Mouse (Mus musculus) heart, postnatal 0 days (tissue): ENCODE results near the gene Dus3l. TPM values are rescaled to one million over a fixed set of nuclear protein-coding genes. Genes with fewer than 3 reads are reported as not detected.

Source experiments
- ATAC-seq: fragments of 200-750 bp; cut with Nextera tagmentation; 2 replicates; pipeline ENCODE4 v1.8.0; 2017; ENCODE audit warnings: low read depth, moderate number of reproducible peaks, moderate library complexity; ENCODE audit not compliant: insufficient read depth
- DNase-seq: peaks from one replicate; pipeline ENCODE4 v3.0.0-alpha.2; 2016; ENCODE audit warnings: low spot score
- H3K27ac ChIP-seq: fragments of 300-500 bp; sonication (generic); 2 replicates; pipeline ENCODE4 v1.5.1; 2014; ENCODE audit warnings: low read depth, mild to moderate bottlenecking
- H3K27me3 ChIP-seq: fragments of 300-500 bp; sonication (generic); 2 replicates; pipeline ENCODE4 v1.6.1; 2014; ENCODE audit warnings: low read length, mixed read lengths; ENCODE audit not compliant: control insufficient read depth, insufficient read depth
- H3K36me3 ChIP-seq: fragments of 300-500 bp; sonication (generic); replicated peaks from 2 replicates; pipeline ENCODE4 v1.6.1; 2014; ENCODE audit warnings: low read length, mixed read lengths; ENCODE audit not compliant: control insufficient read depth, insufficient read depth
- H3K4me1 ChIP-seq: fragments of 300-500 bp; sonication (generic); 2 replicates; pipeline ENCODE4 v1.6.1; 2014; ENCODE audit warnings: antibody characterized with exemption; ENCODE audit not compliant: control insufficient read depth, insufficient read depth
- H3K4me2 ChIP-seq: fragments of 300-500 bp; sonication (generic); 2 replicates; pipeline ENCODE4 v1.6.1; 2014; ENCODE audit warnings: low read depth, mild to moderate bottlenecking, low read length, moderate library complexity
- H3K4me3 ChIP-seq: fragments of 300-500 bp; sonication (generic); 2 replicates; pipeline ENCODE4 v1.5.1; 2014; ENCODE audit warnings: low read depth, low read length
- H3K9ac ChIP-seq: fragments of 300-500 bp; sonication (generic); replicated peaks from 2 replicates; pipeline ENCODE4 v1.6.1; 2014; ENCODE audit warnings: low read depth, low read length, mixed read lengths
- H3K9me3 ChIP-seq: fragments of 300-500 bp; sonication (generic); replicated peaks from 2 replicates; pipeline ENCODE4 v1.6.1; 2016; ENCODE audit warnings: low read length; ENCODE audit not compliant: control insufficient read depth
- CTCF ChIP-seq: IDR thresholded peaks from 2 replicates; pipeline ENCODE4 v1.5.1; 2016; ENCODE audit warnings: antibody characterized with exemption, control low read depth, low read depth
- EP300 ChIP-seq: IDR thresholded peaks from 2 replicates; pipeline ENCODE4 v1.6.1; 2016; ENCODE audit warnings: antibody characterized with exemption, low read depth
- WGBS: fragments of 180-500 bp; shearing (Covaris S2); extraction: QIAGEN DNeasy Blood & Tissue Kit; methylation state at CpG from one replicate; pipeline ENCODE4 v1.1.7; 2014; 5-methylcytosine and 5-hydroxymethylcytosine counted together
- polyA plus RNA-seq: library from polyadenylated mRNA; unstranded; fragments of >200 nt; fragmentation: Nextera tagmentation; extraction: Ambion mirVana; gene quantifications from 2 replicates; pipeline ENCODE4 v1.2.1, GENCODE M21; 2015
- total RNA-seq: library from RNA; depleted of rRNA; stranded (reverse); fragments of >200 nt; gene quantifications from 2 replicates; pipeline ENCODE4 v1.2.3, GENCODE M21; 2014; ENCODE audit warnings: low replicate concordance

Gene Dus3l
- total and polyA plus RNA-seq, 2 experiments from 2014 or later = 23.0 to 25.8 TPM

DNA sequence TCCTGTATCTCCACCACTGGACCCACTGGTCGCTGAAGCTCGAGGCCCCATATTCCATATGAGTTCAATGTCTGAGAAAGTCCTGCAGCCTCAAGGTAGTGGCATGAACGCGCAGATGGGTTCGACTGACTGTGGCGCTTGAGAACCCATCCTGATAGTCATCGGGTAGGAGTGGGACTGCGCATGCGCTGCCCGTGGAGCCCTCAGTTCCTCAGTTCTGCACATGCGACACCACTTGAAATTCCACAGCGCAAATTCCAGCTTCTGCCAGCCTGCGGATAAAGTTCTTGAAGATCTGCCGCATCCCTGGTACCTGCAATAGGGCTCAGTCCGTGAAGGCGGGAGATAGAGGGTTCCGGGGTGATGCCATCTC is 23.8 kb upstream of the Dus3l start:
- Histone ChIP-seq H3K4me1 (peaks cover 17% of the 10 kb centered on the region), H3K27ac (peak overlapping the region; percentile 77), H3K9me3 (no peaks in the 10 kb centered on the region), H3K36me3 (no peaks in the 10 kb centered on the region), H3K4me3 (no peak overlapping the region), H3K4me2 (no peak overlapping the region), H3K9ac (no peak overlapping the region), H3K27me3 (no peaks in the 10 kb centered on the region)
- 37% methylated on average over 17 of the region's 17 CpGs for WGBS
- TF ChIP-seq EP300 = no peak
- TF ChIP-seq CTCF = no peak
- DNase-seq (no peak), ATAC-seq (peak; percentile 22; the same call in 1 of the 2 replicates)

DNA sequence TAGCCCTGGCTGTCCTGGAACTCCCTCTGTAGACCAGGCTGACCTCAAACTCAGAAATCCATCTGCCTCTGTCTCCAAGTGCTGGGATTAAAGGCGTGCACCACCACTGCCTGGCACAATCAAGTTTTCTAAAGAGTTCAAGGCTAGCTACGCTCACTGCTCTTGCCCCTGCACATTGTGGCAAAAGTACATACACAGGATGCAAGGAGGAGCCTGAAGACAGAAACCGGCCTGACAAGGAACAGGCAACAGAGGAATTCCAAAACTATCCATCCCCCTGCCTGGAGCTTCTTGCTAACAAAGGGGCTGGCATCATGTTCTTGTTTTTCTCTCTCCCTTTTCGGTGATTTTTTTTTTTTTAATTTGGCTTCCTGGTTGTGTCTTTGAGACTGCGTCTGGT is 20.4 kb upstream of the Dus3l start:
- no peak overlapping the region for H3K27ac ChIP-seq
- no peaks in the 10 kb centered on the region for H3K36me3 ChIP-seq
- no peak for DNase-seq
- H3K9ac ChIP-seq = no peak overlapping the region
- H3K27me3 ChIP-seq = no peaks in the 10 kb centered on the region
- no peaks in the 10 kb centered on the region for H3K9me3 ChIP-seq
- TF ChIP-seq CTCF (no peak), EP300 (no peak)
- H3K4me3 ChIP-seq = no peak overlapping the region
- no peak for ATAC-seq
- H3K4me1 ChIP-seq = peaks cover 12% of the 10 kb centered on the region
- no peak overlapping the region for H3K4me2 ChIP-seq
- 44% methylated on average over 5 of the region's 5 CpGs for WGBS

DNA sequence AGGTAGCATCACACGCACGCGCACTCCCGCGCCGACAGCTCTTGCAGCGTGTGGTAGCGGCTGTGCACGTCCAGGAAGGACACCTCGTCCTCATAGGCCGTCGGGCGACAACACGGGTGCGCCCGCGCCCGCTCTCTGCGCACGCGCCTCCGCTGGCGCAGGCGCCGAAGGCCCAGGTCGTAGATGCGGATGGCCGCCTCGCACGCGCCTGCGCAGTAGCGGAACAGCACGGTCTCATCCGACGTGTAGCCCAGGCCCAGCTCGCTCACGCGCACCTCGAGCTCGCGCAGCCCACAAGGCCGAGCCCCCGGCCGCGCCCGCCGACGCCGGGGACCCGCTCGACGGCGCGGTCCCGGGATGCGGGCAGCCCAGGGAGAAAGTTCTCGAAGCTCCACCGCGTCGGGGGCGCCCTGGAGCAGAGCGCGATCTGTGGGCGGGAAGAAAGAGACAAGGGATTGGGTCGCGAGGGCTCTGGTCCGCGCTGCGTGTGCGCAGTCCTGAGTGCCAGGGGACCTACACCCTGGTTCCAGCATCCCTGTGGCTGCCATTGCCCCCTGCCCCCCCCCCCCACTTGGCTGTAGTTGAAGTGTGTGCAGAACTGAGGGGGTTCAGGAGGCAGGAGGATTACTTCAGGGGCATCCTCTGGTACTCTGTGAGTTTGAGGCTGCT is 13.0 kb upstream of the Dus3l start:
- TF ChIP-seq EP300 (no peak), CTCF (no peak)
- Histone ChIP-seq H3K9me3 (no peaks in the 10 kb centered on the region), H3K4me3 (peak overlapping the region; percentile 10; the same call in 1 of the 2 replicates), H3K4me2 (peak overlapping the region; percentile 35; the same call in 1 of the 2 replicates), H3K9ac (no peak overlapping the region), H3K36me3 (no peaks in the 10 kb centered on the region), H3K27me3 (peaks cover 41% of the 10 kb centered on the region), H3K27ac (no peak overlapping the region), H3K4me1 (no peaks in the 10 kb centered on the region)
- 30% methylated on average over 71 of the region's 71 CpGs for WGBS
- no peak for DNase-seq
- peak; percentile 62 for ATAC-seq

DNA sequence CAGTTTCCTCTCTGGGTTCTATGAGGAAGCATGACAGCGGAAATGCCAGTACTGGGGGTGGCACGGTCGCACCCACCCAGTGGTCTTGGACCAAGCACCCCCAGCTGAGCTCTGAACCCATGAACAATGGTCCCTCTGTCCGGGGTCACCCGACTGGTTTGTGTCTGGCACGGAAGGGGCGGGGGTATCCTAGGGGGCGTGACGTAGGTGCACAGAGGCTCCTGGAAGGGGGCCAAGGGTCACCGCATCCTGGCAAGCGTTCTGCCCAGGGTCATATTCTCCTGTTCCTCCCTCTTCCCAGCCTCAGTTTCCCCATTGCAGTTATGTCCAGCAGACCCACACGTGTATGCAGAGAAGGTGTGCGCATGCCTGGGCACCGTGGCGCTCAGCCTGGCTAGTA is 11.1 kb upstream of the Dus3l start:
- Histone ChIP-seq H3K9ac (no peak overlapping the region), H3K4me3 (no peak overlapping the region), H3K27me3 (peaks cover 50% of the 10 kb centered on the region), H3K36me3 (no peaks in the 10 kb centered on the region), H3K9me3 (no peaks in the 10 kb centered on the region), H3K27ac (no peak overlapping the region), H3K4me1 (0 out of 2 replicates have a peak, but pooled peaks cover 8% of the 10 kb centered on the region), H3K4me2 (no peak overlapping the region)
- TF ChIP-seq EP300 = no peak
- TF ChIP-seq CTCF = no peak
- 26% methylated on average over 15 of the region's 15 CpGs for WGBS
- no peak for DNase-seq
- ATAC-seq = no peak

DNA sequence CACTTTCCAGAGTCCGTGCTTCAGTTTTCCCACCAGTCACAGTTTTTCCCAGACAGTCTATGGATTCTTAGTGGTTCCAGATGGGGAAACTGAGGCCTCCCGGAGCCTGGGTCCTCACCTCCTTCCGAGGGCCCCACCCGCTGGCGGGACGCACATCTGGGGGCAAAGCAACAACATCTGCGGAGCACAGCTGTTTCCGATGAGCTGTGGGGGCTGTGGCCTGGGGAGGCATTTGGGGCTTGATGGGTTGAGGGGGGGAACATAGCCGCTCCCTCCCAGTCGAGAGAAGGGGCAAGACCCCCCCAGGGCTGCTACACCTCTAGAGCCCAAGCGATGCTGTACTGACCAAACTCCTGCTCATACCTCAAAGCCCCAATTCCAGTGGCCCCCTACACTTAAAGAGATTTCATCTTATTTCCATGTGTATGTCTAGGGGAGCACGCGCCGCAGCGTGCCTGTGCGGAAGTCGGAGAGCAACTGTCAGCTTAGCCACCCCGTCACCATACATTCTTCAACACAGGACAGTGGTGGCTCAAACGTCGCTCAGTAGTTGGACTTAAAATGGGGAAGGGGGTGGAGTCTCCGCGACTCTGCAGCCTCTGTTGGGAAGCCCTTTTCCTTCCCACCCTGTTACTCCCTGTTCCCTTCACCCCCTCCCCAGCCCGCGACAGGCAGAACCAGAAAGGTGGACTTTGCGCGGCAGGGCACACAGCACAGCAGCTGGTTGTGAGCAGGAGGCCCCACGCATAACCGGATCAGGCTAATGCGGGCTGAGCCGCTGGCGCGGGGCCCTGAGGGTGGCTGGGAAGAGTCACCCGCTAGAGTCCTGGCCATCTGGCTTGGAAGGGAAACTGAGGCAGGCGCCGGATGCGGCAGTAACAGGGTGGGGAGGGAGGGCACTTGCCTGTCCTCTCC is 10.0 kb upstream of the Dus3l start:
- DNase-seq = no peak
- Histone ChIP-seq H3K27ac (no peak overlapping the region), H3K4me1 (0 out of 2 replicates have a peak, but pooled peaks cover 8% of the 10 kb centered on the region), H3K9ac (no peak overlapping the region), H3K36me3 (no peaks in the 10 kb centered on the region), H3K27me3 (peaks cover 50% of the 10 kb centered on the region), H3K4me2 (no peak overlapping the region), H3K9me3 (no peaks in the 10 kb centered on the region), H3K4me3 (no peak overlapping the region)
- no peak for ATAC-seq
- TF ChIP-seq CTCF (no peak), EP300 (no peak)
- WGBS = 18% methylated on average over 36 of the region's 36 CpGs
